Mouse (Mus musculus) erythroid progenitor cell, adult 5-6 weeks (primary cell): Measurements from ENCODE around the gene Txndc12. TPM values are rescaled to one million over a fixed set of nuclear protein-coding genes. Genes with fewer than 3 reads are reported as not detected.
A peak's percentile ranks its signal among the peaks of the same experiment; 100 is the strongest.

Experiments used
- ATAC-seq: replicated peaks from 2 replicates; pipeline ENCODE4 v1.8.0; 2016; ENCODE audit warnings: moderate number of reproducible peaks, mild to moderate bottlenecking, moderate TSS enrichment, inconsistent platforms; ENCODE audit not compliant: poor library complexity, low FRiP score, severe bottlenecking
- total RNA-seq, 2 experiments: library from RNA; stranded (forward) in 1 of 2; stranded (reverse) in 1 of 2; fragments of 150-400 nt in 1 of 2; fragments of 186-747, 209-891 nt in 1 of 2; gene quantifications; 2 replicates each; pipeline versions ENCODE4 v1.2.3 to v1.2.4; 2015 to 2017; ENCODE audit warnings: low replicate concordance in 2 of 2

Gene Txndc12
- 13.8 and 15.1 TPM in 2 replicates for total RNA-seq (2015; ENCODE audit: low replicate concordance)
- total RNA-seq (2017; ENCODE audit: low replicate concordance), result 7.9 and 14.8 TPM in 2 replicates

DNA sequence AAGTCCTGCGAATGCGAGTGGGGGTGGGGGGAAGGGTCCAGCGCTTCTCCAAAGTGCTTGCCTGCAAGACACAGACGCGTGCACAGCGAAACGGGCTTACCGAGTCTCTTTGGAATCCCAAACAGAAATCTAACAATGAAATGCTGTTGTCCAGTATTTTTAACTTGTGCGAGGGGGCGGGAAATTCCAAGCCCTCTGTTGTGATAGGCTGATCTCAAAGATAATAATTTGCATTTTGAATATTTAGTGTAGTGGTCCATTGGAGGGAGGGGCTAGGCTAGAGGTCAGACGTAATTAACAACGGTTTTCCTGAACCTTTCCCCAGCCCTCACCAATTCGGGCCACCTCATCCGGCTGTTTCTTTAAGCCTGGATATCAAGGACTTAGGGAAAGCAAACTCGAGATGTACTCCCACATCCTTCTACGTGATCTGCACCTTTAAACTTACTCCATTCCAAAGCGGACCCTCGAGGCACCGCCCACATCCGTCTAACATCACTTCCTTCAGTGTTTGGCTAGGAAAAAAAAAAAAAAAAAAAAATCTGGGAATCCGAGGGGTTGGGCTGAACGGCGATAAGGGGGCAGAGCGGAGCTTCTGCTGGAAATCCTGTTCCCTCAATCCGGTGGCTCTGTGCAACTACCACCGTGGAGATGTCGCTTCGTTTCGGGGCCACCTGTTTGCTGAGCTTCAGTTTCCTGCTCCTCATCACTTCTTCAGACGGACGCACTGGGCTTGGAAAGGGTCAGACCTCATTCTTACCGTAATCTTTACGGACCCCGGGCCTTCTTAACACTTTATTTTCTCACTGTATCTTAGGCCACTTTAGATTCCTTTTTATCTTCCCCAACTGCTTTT is at the start of gene Txndc12:
Gene Txndc12, plus strand, starts transcription at position 487 of the 856 bp plus-strand sequence.
- peak; percentile 15 for ATAC-seq

DNA sequence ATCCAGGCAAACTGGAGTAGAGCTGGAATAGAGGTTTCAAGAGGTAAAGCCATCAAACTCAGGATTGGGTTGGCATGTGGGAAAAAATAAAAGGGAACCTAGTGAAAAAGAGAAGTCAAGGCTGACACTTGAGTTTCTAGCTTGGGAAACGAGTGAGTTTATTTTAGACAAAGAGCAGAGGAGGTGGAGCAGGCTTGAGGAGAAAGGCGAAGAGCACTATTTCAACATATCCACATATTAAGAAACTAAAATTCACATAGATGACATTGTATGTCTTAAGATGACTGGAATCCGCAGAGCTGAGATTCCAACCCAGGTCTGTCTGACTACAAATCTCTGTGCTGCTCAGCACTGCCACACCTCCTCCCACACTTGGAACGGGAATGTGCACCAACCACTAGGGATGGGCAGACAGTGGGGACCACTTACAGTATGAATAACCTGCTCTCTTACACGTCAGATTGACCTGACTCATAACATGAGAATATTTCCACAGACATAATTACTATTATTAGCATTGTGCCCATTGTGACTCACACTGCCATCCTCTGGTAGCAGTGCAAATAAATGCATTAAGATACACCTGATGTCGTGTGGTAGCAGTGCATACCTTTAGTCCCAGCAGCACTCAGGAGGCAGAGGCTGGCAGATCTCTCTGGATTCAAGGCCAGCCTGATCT is 45.0 kb upstream of the Txndc12 start:
- no peak for ATAC-seq

DNA sequence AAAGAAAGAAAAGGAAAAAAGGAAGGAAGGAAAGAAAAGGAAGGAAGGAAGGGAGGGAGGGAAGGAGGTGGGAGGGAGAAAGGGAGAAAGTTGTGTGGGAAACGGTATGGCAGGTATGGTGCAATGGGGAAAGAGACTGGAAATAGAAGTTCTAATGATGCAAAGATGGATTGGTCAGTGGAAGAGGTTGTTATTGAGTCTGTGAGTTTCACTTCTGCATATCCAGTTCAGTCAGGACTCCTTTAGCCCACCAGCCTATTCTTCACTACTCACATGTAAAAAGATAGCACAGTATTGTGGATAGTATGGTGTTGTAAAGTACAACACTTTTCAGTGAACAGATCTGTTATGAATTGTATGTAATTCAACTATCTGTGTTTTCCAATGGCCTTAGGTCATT is 43.9 kb upstream of the Txndc12 start:
- ATAC-seq, result no peak

DNA sequence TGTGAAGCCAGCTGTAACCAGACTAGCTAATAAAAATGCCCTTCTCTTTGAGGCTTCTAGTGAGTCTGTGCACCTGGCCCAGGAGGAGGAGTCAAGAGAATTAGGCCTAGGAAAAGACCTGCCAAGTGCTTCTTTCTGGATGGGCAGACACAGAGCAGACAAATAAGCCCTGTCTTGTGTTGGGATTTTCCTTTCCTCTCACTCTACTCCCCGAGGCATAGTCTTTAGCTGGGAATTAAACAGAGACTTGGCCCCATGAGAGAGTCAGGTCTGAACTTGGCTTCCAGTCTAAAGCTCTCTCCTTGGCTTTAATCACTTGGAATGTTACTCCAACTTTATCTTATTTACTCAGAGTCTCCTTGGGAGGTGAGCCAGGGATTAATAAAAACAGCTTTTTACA is 40.5 kb upstream of the Txndc12 start:
- no peak for ATAC-seq

DNA sequence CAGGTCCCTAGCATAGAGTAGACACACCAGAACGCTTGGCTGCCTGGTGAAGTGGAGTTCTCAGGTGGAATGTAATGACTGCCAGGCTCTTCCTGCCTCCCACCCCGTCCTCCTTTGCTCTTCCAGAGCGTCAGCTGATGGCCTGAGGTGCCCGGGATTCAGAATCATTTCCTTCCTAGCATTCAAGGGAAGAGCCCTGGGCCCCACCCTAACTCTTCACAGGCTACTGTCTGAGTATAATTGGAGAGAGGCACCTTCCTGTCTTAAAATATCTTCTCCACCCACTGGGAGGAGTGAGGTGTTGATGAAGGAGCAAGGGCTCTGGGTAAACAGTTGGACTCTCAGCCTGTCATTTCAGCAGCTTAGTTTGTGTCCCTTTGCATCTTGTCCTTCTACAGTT is 37.7 kb upstream of the Txndc12 start:
- no peak for ATAC-seq

DNA sequence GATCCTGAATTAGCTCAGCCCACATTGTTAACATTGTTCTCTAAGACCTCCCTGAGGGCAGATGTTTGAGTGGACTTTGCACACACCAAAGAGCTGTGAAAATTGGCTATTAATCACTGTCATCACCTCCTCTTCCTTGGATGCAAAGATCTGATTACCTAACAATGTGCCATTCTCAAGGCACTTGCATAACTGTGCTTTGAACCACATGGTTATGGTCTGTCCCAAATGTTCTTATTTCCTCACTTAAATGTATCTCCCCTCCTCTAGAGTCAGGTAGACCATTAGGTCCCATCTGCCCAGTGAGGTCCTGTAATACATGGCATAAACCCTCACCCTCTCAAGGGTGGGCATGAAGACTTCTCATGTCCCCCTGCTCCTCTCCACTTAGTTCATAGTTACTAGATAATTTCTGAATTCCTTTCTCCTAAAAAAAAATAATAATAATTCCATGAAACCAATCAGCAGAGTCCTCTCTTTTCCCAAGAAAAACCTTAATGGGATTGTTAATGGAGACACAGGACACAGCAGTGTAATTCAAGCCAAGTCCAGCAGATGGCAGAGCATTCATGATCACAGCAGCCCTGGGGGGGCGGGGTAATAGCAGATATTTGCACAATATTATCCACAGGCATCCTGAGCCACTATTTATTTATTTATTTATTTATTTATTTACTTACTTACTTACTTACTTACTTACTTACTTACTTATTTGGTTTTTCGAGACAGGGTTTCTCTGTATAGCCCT is 36.1 kb upstream of the Txndc12 start:
- 0 out of 2 replicates have a peak, but pooled peaks have one; percentile 74 for ATAC-seq

DNA sequence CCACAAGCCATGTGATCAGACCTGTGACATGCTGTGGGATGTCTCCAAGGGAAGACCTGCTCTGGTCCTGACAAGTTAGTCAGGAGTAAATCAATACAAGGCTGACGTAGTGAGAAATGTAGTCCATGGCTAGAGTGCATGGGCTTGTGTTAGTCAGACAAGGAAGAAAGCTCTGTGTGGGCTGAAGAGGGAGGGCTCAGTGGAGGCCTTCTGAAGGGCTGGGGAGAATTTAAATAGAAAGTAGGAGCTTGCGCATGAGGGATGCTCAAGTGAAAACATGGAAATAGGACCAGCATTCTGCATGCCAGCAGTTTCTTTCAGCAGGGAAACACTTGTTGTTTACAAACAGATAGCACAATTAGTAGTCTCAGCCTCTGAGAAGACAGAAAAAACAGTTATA is 30.9 kb upstream of the Txndc12 start:
- no peak for ATAC-seq

DNA sequence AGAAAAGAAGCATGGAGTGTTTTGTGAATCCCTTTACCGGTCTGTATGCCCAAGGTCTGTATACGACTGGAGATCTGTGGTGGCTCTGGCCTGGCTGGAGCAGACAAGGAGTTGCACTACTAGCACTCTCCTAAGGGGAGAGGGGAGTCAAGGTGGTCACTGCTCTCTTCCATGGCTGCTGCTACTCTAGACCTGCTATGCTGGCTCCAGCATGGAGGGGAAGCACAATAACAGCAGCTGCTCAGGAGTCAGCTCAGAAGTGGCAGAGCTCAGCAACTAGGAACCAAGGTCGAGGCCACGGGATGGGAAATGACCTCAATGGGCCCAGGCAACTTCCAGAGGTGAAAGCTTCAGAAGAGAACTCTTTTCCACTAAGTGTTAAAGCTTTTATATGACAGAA is 23.3 kb upstream of the Txndc12 start:
- no peak for ATAC-seq

DNA sequence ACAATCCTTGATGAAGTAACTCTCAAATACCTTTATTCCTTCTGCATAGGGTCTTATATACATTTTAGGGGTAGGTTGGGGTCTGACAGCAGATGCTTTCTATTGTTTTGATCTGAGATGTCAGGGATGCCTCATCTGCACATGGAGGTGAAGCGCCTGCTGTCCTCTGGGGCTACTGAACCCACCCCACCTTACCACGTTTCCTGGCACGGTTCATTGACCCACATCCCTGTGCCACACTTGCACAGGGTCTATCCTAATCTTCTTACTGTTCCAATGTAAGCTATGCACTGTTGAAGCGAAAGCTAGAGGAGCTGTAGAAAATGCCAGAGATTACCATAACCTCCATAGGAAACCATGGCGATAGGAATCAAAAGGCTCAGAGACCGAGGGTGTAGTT is 22.9 kb upstream of the Txndc12 start:
- ATAC-seq, result no peak

DNA sequence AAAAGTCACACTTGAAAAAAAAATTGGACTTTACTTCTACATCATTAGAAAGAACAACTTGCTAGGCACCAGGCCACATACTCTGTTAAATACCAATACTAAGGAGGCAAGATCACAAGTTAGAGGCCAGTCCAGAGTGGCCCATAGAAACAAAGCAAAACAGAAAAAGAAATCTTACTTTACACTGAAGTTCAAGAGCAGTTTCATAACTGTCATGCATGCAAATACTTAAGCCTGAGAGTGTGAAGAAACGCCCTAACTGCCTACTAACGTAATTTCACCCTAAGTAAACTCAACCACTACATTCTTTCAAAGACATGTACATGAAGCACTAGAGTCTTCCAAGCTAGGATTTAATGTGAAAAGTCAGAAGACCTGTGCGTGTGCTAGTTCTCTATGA is 8.7 kb upstream of the Txndc12 start:
- ATAC-seq, result no peak

DNA sequence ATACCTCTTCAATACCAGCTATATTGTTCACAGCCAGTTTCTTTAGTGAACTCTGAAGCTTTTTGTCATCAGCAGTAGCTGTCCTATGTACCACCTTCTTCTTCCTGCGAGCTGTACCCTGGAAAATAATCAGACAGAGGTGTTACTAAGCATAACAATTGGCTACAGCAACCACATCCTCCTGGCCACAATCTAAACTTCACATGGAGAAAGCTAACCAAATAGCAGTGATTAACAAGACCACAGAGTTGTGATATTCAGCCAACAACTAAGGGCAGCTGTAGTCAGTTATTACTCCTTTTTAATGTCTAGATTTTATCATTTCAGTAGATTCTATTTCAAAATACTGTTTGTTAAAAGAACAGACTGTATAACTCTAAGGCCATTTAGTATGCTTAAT is 8.3 kb upstream of the Txndc12 start:
- no peak for ATAC-seq

DNA sequence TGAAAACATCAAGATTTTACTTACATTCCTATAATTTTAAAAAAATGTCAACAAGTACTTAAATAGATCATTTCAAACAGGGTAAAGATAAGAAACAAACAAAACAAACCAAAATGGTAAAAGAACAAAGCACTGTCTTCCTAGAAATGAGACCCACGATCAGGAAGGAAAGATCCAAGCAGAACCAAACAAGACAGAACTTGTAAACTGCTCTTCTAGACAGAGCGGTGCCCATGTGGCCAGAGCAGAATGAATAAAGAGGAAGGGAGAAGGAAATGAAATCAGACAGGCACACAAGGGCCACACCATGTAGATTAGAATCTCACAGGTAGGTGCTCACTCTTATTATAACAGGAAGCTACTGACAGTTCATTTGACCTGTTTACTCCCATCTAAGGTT is 7.8 kb upstream of the Txndc12 start:
- ATAC-seq, result no peak

DNA sequence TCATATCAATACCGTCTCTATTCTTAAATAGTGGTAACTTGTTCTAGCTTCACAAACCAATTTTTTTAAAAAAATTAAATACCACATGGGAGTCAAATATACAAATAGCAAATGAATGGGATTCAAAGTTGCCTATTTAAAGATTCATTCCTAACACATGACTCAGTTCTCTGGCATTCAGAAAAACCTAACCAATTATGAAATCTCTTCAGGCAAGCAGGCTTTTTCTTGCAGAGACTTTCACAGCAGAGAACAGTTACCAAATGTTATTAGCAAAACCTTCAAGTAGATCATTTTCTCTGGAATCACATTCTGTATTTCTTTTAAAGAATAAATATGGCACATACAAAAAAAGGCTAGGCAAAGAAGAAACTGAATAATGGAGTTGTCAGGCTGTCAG is 3.7 kb upstream of the Txndc12 start:
- no peak for ATAC-seq

DNA sequence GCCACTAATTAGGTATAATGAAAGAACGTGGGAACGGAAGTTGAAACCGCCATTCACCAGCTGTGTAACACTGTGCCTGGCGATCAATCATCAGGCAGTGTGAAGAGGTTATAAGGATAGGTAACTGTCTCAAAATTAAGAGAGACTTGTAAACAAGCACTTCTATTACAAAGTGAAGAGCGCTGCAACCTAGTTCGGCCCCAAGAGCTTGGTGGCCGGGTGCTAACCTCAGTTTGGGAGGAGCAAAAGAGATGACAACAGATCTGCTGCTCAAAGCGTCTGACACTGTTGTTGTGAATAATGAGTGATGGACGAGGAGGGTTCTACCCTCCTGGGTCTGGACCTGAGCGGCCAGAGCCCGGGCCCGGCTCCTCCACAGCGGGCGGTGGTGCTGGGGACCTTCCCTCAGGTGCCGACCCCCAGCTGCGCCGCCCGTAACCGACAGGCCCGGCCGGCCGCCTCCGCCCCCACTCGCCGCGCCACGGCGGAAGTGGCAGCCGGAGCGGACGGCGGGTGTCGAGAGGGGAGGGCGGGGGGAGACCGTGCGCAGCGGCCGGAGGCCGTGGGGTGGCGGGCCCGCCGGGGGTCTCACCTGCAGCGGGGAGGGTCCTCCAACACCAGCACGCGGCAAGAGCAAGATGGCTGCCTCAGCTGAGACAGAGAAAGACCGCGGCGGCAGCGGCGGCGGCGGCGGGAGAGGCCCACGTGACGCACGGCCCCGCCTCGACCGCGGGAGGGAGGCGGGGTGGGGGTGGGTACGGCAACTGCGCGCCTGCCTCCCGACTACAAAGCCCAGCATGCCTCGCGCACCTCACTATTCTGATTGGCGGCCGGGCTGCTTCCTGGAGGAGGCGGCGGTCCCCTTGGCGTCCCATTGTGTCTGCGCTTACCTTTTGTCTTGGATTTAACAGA is 1.2 kb upstream of the Txndc12 start, which contains the start of gene Btf3l4:
Gene Btf3l4, minus strand, starts transcription at position 699 of the 912 bp plus-strand sequence.
- peak; percentile 96 for ATAC-seq

DNA sequence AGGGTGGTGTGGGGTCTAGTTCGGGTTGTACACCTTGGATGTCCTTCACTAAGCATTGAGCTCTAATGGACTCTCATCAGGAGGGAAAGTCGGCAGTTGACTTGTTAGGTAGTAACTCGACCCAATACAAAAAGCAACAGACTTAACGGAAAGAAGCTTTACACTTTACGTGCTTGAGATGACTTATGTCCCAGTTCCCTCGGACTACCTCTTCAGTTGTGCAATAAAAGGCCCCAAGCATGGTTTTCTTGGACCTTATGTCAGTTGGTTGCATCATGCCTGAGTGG is 630 bp upstream of the Txndc12 start:
- peak; percentile 50 for ATAC-seq

DNA sequence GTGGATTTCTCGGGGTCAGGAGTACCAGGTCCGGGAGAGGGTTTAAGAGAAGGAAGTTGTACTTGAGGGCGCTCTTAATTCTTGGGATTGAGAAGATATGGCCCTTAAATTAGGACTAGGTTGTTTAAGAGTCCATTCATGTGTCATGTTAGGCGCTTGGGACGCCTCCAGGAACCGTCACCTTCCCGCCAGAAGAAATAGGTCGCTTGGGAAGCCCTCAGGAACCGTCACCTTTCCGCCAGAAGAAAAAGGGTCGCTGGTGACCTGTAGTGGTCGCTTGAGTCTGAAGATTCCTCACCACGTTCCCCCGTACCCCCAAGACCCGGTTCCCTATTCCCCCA is 540 bp downstream of the Txndc12 start:
- ATAC-seq, result no peak

DNA sequence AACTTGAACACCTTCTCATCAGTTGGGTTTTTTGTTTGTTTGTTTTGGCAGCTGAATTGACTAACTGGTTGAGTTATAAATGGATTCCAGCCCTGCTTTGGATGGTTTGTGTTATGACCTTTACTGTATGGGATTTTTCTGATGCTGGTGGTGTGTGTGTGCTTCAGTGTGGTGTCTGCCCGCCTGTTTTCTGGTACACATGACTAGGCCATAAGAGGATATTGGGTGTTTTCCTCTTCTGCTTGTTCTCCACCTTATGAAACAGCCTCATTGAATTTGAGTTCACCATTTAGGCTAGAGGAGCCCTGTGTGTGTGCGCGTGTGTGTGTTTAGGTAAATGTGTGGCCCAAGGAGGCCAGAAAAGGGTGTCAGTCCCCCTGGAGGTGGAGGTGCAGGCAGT is 1.1 kb downstream of the Txndc12 start:
- no peak for ATAC-seq

DNA sequence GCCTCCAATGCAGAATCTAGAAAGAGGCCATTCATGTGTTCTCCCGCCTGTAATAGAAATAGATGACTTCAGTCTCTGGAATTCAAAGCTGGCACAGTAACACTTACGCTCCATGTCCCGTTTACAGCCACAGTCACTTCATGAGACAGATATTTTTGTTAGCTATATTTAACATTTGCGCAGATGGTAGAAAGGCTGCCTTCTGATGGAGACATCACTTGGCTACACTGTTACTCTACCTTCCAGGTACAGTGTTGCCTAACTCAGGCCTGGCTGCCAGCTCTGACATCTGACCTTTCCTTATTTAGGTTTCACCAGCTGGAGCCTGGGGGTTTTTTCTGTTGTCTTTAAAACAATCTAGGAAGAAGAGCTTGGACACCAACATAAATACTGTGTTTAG is 3.6 kb downstream of the Txndc12 start:
- ATAC-seq, result no peak

DNA sequence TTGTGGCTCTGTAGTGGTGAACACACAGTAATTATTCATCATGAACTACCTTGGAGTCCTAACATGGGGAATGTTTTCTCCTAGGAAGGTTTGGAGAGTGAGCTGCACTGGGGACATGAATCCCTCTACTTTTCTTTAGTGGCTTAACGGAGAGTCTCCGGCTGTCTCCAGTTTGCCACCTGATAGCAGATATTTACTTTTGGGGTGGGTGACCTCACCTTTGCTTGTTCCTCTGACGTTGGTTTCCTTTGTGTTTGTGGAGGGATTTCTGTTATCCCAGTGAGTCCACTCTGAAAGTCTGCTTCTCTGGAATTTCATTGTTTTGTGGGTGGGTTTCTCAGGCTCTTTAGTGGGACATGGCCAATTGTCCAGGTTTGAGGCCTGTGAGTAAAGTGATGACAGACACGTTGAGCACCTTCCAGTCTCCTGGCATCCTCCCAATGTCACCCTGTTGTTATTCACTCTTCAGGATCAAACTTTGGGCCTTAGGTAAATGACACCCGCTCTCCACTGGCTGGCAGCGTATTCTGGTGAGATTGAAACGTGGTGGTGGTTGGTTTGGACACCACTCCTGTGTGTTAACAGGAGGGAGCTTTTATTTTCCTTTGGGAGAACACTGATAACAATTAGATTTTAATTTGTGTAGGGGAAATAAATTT is 7.6 kb downstream of the Txndc12 start:
- no peak for ATAC-seq
